Mouse (Mus musculus) layer of hippocampus, adult 9-10 months (tissue): ENCODE results near the gene Slc39a5.

ENCODE experiments used
- DNase-seq: peaks from one replicate; pipeline ENCODE4 v3.0.0; 2022; ENCODE audit warnings: low spot score

The Slc39a5 gene

GRCm38 (mm10) chr10:128410560-128410845 lies 9.5 kb upstream of the Slc39a5 start:
- DNase-seq = no peak

GRCm38 (mm10) chr10:128409692-128410559 lies 8.9 kb upstream of the Slc39a5 start:
- peak; percentile 99 for DNase-seq

GRCm38 (mm10) chr10:128408591-128409535 lies 7.8 kb upstream of the Slc39a5 start:
- DNase-seq = no peak

- DNase-seq = no peak
Observed at GRCm38 (mm10) chr10:128403931-128404330, 2.9 kb upstream of the Slc39a5 start.

GRCm38 (mm10) chr10:128401638-128402037 lies 609 bp upstream of the Slc39a5 start:
- no peak for DNase-seq

- no peak for DNase-seq
Observed at GRCm38 (mm10) chr10:128400338-128400737, 691 bp downstream of the Slc39a5 start.

- no peak for DNase-seq
Observed at GRCm38 (mm10) chr10:128397466-128397865, 3.6 kb downstream of the Slc39a5 start.

- DNase-seq = no peak
Observed at GRCm38 (mm10) chr10:128396716-128397264, 4.2 kb downstream of the Slc39a5 start.

- DNase-seq = no peak
Observed at GRCm38 (mm10) chr10:128396017-128396673, 4.9 kb downstream of the Slc39a5 start.

- DNase-seq = no peak
Observed at GRCm38 (mm10) chr10:128391850-128392249, 9.2 kb downstream of the Slc39a5 start.

- no peak for DNase-seq
Observed at GRCm38 (mm10) chr10:128390366-128390765, 10.7 kb downstream of the Slc39a5 start.

- no peak for DNase-seq
Observed at GRCm38 (mm10) chr10:128389570-128389969, 11.5 kb downstream of the Slc39a5 start.

GRCm38 (mm10) chr10:128388941-128389340 lies 12.1 kb downstream of the Slc39a5 start:
- DNase-seq = no peak

GRCm38 (mm10) chr10:128385902-128386301 lies 15.1 kb downstream of the Slc39a5 start:
- DNase-seq = no peak

GRCm38 (mm10) chr10:128382482-128382881 lies 18.5 kb downstream of the Slc39a5 start:
- no peak for DNase-seq

- no peak for DNase-seq
Observed at GRCm38 (mm10) chr10:128380565-128380964, 20.5 kb downstream of the Slc39a5 start.

- no peak for DNase-seq
Observed at GRCm38 (mm10) chr10:128379260-128379659, 21.8 kb downstream of the Slc39a5 start.

- no peak for DNase-seq
Observed at GRCm38 (mm10) chr10:128378462-128378861, 22.6 kb downstream of the Slc39a5 start.

GRCm38 (mm10) chr10:128377940-128378448 lies 23.0 kb downstream of the Slc39a5 start:
- no peak for DNase-seq

GRCm38 (mm10) chr10:128377222-128377939 lies 23.6 kb downstream of the Slc39a5 start:
- no peak for DNase-seq
